Mouse (Mus musculus): ENCODE data around the gene Pigf. TPM values are rescaled to one million over a fixed set of nuclear protein-coding genes. Genes with fewer than 3 reads are reported as not detected.

The Pigf gene
- polyA plus RNA-seq, 1 experiment: 14.8 TPM

DNA sequence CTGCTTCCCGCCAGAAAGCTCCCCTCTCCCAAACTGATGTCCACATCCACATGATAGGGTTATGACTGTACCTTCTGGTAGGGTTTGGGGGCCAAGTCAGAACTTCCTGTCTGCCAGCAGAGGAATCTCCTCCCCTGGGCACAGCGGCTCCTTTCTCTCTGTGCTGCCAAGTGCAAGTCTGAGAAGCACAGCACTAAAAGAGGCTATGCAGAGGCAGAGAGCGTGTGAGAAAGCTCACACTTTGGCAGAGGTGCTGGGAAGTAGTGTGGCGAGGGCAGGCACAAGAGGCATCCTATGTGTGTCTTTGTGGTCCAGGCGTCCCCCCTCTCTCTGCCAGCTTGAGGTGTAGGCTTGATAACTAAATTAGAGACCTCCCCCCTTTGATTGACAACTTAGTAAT, 54.2 kb downstream of the Pigf start:
- no peaks in the 10 kb centered on the region for H3K27me3 ChIP-seq (ENCODE audit: control insufficient read depth, insufficient read depth, insufficient read length)
- no peak overlapping the region for H3ac ChIP-seq (ENCODE audit: control insufficient read depth, insufficient read length)
- no peak overlapping the region for H3K4me3 ChIP-seq
- peaks cover 89% of the 10 kb centered on the region for H3K79me2 ChIP-seq (ENCODE audit: control insufficient read depth, insufficient read depth)
- no peak for TF ChIP-seq TCF3 (IDR thresholded peaks at IDR 0.05; ENCODE audit: insufficient read length, low read depth)
- TF ChIP-seq MYOD1 (IDR thresholded peaks at IDR 0.05; ENCODE audit: control insufficient read depth in 1 of 3, insufficient read length in 2 of 3, low read depth in 2 of 3): no peak
- TF ChIP-seq POLR2AphosphoS2 (IDR thresholded peaks at IDR 0.05; ENCODE audit: insufficient read length, low read depth): no peak
- no peak for TF ChIP-seq MYOG (IDR thresholded peaks at IDR 0.05; ENCODE audit: control insufficient read depth in 1 of 3, insufficient read depth in 1 of 3, insufficient read length in 2 of 3, low read depth in 2 of 3)
- TF ChIP-seq MAX (IDR thresholded peaks at IDR 0.05; ENCODE audit: low read depth): no peak
- no peak for TF ChIP-seq TCF12 (IDR thresholded peaks at IDR 0.05; ENCODE audit: insufficient read depth, poor library complexity, severe bottlenecking)
- no peak for TF ChIP-seq SRF (IDR thresholded peaks at IDR 0.05; ENCODE audit: control insufficient read depth, insufficient read length, low read depth)
- no peak for TF ChIP-seq E2F4 (IDR thresholded peaks at IDR 0.05; ENCODE audit: insufficient read depth)
- TF ChIP-seq CEBPB (IDR thresholded peaks at IDR 0.05; ENCODE audit: insufficient read depth, poor library complexity, severe bottlenecking): no peak
- no peak for TF ChIP-seq POLR2A (IDR thresholded peaks at IDR 0.05; ENCODE audit: insufficient read length, low read depth)
- no peak for TF ChIP-seq REST (IDR thresholded peaks at IDR 0.05; ENCODE audit: insufficient read depth, insufficient read length)
- TF ChIP-seq USF1 (IDR thresholded peaks at IDR 0.05; ENCODE audit: low read depth): no peak
- no peak overlapping the region for H3K4me2 ChIP-seq (ENCODE audit: low read depth)
- peaks cover 40% of the 10 kb centered on the region for H3K36me3 ChIP-seq (ENCODE audit: control insufficient read depth, insufficient read depth)

DNA sequence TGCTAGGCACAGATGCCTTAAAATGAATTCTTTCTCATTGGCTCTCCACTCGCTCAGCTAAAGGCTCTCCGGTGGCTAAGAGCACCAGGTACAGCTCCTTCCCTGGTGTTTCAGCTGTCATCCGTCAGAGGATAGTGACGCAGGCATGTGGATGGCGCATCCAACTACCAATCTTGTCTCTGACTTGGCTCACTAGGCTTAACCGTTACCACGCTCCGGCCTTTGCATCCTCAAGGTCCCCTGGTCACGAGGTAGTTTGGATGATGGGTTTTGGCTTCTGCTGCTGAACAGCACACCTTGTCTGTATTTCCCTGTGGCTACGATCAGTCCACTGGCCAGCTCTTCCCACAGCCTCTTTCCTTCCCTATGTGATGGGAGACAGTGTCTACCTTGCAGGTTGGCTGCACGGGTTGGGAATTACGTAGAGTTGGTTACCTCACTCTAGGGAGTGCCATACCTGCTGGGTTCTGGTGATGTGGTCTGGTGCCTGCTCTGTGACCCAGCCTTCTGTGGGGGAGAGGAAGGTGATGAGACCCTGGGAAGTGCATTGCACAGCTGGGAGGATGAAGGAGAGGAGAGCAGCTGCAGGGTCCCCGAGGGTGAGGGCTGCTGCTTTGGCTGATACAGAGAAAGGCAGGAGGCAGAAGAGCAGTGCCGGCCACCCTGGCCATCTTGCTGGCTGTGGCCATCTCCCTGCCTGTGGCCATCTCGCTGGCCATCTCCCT, 55.0 kb downstream of the Pigf start:
- Histone ChIP-seq H3K4me3 (no peak overlapping the region), H3K36me3 (ENCODE audit: control insufficient read depth, insufficient read depth) (peaks cover 38% of the 10 kb centered on the region), H3K27me3 (ENCODE audit: control insufficient read depth, insufficient read depth, insufficient read length) (no peaks in the 10 kb centered on the region), H3K79me2 (ENCODE audit: control insufficient read depth, insufficient read depth) (peaks cover 94% of the 10 kb centered on the region), H3K4me2 (ENCODE audit: low read depth) (no peak overlapping the region), H3ac (ENCODE audit: control insufficient read depth, insufficient read length) (no peak overlapping the region)
- TF ChIP-seq POLR2AphosphoS2 (IDR thresholded peaks at IDR 0.05; ENCODE audit: insufficient read length, low read depth): peak; percentile 52
- TF ChIP-seq TCF12 (IDR thresholded peaks at IDR 0.05; ENCODE audit: insufficient read depth, poor library complexity, severe bottlenecking): no peak
- TF ChIP-seq CEBPB (IDR thresholded peaks at IDR 0.05; ENCODE audit: insufficient read depth, poor library complexity, severe bottlenecking): no peak
- peak; percentile 4 for TF ChIP-seq POLR2A (IDR thresholded peaks at IDR 0.05; ENCODE audit: insufficient read length, low read depth)

DNA sequence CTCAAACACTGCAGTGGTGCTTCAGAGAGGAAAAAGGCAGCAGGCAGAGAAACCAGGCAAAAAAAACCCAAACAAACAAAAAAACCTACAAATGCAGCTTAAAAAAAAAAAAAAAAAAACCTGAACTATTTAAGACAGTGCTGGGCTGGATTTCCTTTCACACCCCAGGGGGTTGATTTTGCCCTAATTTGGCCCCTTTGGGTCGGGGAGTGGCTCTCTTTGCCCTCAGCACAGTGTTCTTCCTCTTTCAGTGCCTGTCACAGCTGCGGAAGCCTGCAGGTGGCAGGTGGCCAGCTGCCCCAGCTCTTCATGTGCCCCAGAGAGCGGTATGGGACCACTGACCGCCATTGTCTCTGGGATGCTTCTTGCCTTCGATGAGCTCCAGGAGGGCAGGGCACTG, 55.6 kb downstream of the Pigf start:
- Histone ChIP-seq H3K4me2 (ENCODE audit: low read depth) (no peak overlapping the region), H3K36me3 (ENCODE audit: control insufficient read depth, insufficient read depth) (peaks cover 32% of the 10 kb centered on the region), H3K79me2 (ENCODE audit: control insufficient read depth, insufficient read depth) (peaks cover 96% of the 10 kb centered on the region), H3ac (ENCODE audit: control insufficient read depth, insufficient read length) (no peak overlapping the region), H3K4me3 (no peak overlapping the region), H3K27me3 (ENCODE audit: control insufficient read depth, insufficient read depth, insufficient read length) (no peaks in the 10 kb centered on the region)
- TF ChIP-seq REST (IDR thresholded peaks at IDR 0.05; ENCODE audit: insufficient read depth, insufficient read length) (no peak), MYOD1 (IDR thresholded peaks at IDR 0.05; ENCODE audit: control insufficient read depth in 1 of 3, insufficient read length in 2 of 3, low read depth in 2 of 3) (peak in 1 of 3 experiments; percentile 17), USF1 (IDR thresholded peaks at IDR 0.05; ENCODE audit: low read depth) (no peak), TCF12 (IDR thresholded peaks at IDR 0.05; ENCODE audit: insufficient read depth, poor library complexity, severe bottlenecking) (no peak), TCF3 (IDR thresholded peaks at IDR 0.05; ENCODE audit: insufficient read length, low read depth) (no peak), POLR2A (IDR thresholded peaks at IDR 0.05; ENCODE audit: insufficient read length, low read depth) (peak; percentile 4), CEBPB (IDR thresholded peaks at IDR 0.05; ENCODE audit: insufficient read depth, poor library complexity, severe bottlenecking) (no peak), MYOG (IDR thresholded peaks at IDR 0.05; ENCODE audit: control insufficient read depth in 1 of 3, insufficient read depth in 1 of 3, insufficient read length in 2 of 3, low read depth in 2 of 3) (peak in 1 of 3 experiments; percentile 19), MAX (IDR thresholded peaks at IDR 0.05; ENCODE audit: low read depth) (no peak), SRF (IDR thresholded peaks at IDR 0.05; ENCODE audit: control insufficient read depth, insufficient read length, low read depth) (no peak), POLR2AphosphoS2 (IDR thresholded peaks at IDR 0.05; ENCODE audit: insufficient read length, low read depth) (no peak), E2F4 (IDR thresholded peaks at IDR 0.05; ENCODE audit: insufficient read depth) (no peak)

DNA sequence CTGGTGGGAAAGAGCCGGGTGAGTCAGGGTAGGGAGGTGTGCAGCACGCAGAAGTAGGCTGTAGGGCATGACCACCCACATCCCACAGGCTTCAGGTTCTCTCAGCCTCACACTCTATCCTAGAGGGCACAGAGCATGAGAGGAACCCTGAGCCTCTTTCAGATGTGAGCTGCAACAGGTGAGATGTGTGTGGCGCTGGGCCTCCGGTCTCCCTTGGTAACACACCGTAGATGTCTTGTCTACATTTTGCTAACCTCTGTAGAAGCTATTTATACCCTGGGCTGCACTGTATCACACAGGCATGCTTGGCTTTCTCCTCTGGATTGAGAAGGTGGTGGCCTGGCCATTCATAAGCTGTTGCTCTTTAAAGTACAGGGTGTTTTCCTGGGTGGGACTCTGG, 56.6 kb downstream of the Pigf start:
- no peaks in the 10 kb centered on the region for H3K27me3 ChIP-seq (ENCODE audit: control insufficient read depth, insufficient read depth, insufficient read length)
- no peak overlapping the region for H3ac ChIP-seq (ENCODE audit: control insufficient read depth, insufficient read length)
- H3K36me3 ChIP-seq (ENCODE audit: control insufficient read depth, insufficient read depth): peaks cover 30% of the 10 kb centered on the region
- peak overlapping the region; percentile 49 for H3K4me2 ChIP-seq (ENCODE audit: low read depth)
- TF ChIP-seq MYOD1 (IDR thresholded peaks at IDR 0.05; ENCODE audit: control insufficient read depth in 1 of 3, insufficient read length in 2 of 3, low read depth in 2 of 3): peak in 1 of 3 experiments; percentile 42
- TF ChIP-seq POLR2AphosphoS2 (IDR thresholded peaks at IDR 0.05; ENCODE audit: insufficient read length, low read depth): peak; percentile 32
- TF ChIP-seq MYOG (IDR thresholded peaks at IDR 0.05; ENCODE audit: control insufficient read depth in 1 of 3, insufficient read depth in 1 of 3, insufficient read length in 2 of 3, low read depth in 2 of 3): peak in 1 of 3 experiments; percentile 24
- TF ChIP-seq POLR2A (IDR thresholded peaks at IDR 0.05; ENCODE audit: insufficient read length, low read depth): no peak
- no peak overlapping the region for H3K4me3 ChIP-seq
- H3K79me2 ChIP-seq (ENCODE audit: control insufficient read depth, insufficient read depth): peaks cover 93% of the 10 kb centered on the region

Data from myocyte (in vitro differentiated cells).